ENCODE assay signal across 9 mouse cellular contexts in genomic region chr5:100643253-100643990, GRCm38 (mm10). TPM values are rescaled to one million over a fixed set of nuclear protein-coding genes. Genes with fewer than 3 reads are reported as not detected.
DNase-seq lines count a peak whose midpoint lies in the region; ATAC-seq and TF ChIP-seq lines count a peak whose summit lies in the region.
"Had no signal": no experiment of that assay in that cellular context is flagged by ENCODE, and none has a peak within 500 bp of the region (broad histone marks: within the 10 kb centered on the region; RNA-seq: fewer than 3 reads in every experiment).

No protein-coding gene starts in this region.

- TF ChIP-seq CTCF in bone marrow, adult 2 months (IDR thresholded peaks at IDR 0.05; ENCODE audit: control insufficient read depth, insufficient read depth, low read length), result no peak

- H3K36me3 ChIP-seq in hindbrain, embryonic 14.5 days (replicated peaks; ENCODE audit: control insufficient read depth, insufficient read depth), result no peaks in the 10 kb centered on the region
- H3K36me3 ChIP-seq in hindbrain, embryonic 12.5 days, result no peaks in the 10 kb centered on the region
- H3K36me3 ChIP-seq in megakaryocyte, embryonic 14.5 days (replicated peaks; ENCODE audit: low read length), result peaks cover 13% of the 10 kb centered on the region
- H3K36me3 ChIP-seq: midbrain, embryonic 12.5 days had no signal

- no peak overlapping the region for H3K9ac ChIP-seq in hindbrain, embryonic 14.5 days
- H3K9ac ChIP-seq in hindbrain, embryonic 12.5 days, result no peak overlapping the region
- H3K9ac ChIP-seq: midbrain, embryonic 12.5 days had no signal

- no peaks in the 10 kb centered on the region for H3K4me1 ChIP-seq in hindbrain, embryonic 14.5 days (replicated peaks; ENCODE audit: control insufficient read depth, insufficient read depth, low read length)
- no peaks in the 10 kb centered on the region for H3K4me1 ChIP-seq in hindbrain, embryonic 12.5 days
- H3K4me1 ChIP-seq in bone marrow, adult 2 months (ENCODE audit: control insufficient read depth, insufficient read depth, low read length), result peaks cover 17% of the 10 kb centered on the region
- H3K4me1 ChIP-seq in megakaryocyte, embryonic 14.5 days, result peaks cover 76% of the 10 kb centered on the region
- H3K4me1 ChIP-seq: midbrain, embryonic 12.5 days had no signal

- H3K9me3 ChIP-seq in hindbrain, embryonic 14.5 days (ENCODE audit: control insufficient read depth, low read length), result no peaks in the 10 kb centered on the region
- no peaks in the 10 kb centered on the region for H3K9me3 ChIP-seq in hindbrain, embryonic 12.5 days (replicated peaks)
- H3K9me3 ChIP-seq in megakaryocyte, embryonic 14.5 days, result peaks cover 20% of the 10 kb centered on the region

- ATAC-seq in hindbrain, embryonic 14.5 days (ENCODE audit: low FRiP score), result no peak
- ATAC-seq in hindbrain, embryonic 12.5 days (ENCODE audit: low FRiP score), result no peak

- H3K27me3 ChIP-seq in hindbrain, embryonic 14.5 days (ENCODE audit: control insufficient read depth, insufficient read depth, low read length), result no peaks in the 10 kb centered on the region
- no peaks in the 10 kb centered on the region for H3K27me3 ChIP-seq in hindbrain, embryonic 12.5 days
- peaks cover 3% of the 10 kb centered on the region for H3K27me3 ChIP-seq in megakaryocyte, embryonic 14.5 days (replicated peaks)
- H3K27me3 ChIP-seq: midbrain, embryonic 12.5 days had no signal

- H3K27ac ChIP-seq in hindbrain, embryonic 14.5 days, result no peak overlapping the region
- H3K27ac ChIP-seq in hindbrain, embryonic 12.5 days, result no peak overlapping the region
- peak overlapping the region; percentile 76 for H3K27ac ChIP-seq in bone marrow, adult 2 months (ENCODE audit: control insufficient read depth, insufficient read depth, low read depth, low read length, poor library complexity)
- H3K27ac ChIP-seq: midbrain, embryonic 12.5 days had no signal

- DNase-seq in hindbrain, embryonic 14.5 days (ENCODE audit: low spot score), result peak; percentile 29
- peak; percentile 68 for DNase-seq in CD4-positive helper T cell, adult 2 months (ENCODE audit: low read depth, low spot score)
- peak; percentile 72 for DNase-seq in induced T-regulatory cell, adult 2 months (ENCODE audit: low read depth)
- DNase-seq in gastrocnemius, adult 8-10 months (ENCODE audit: low spot score in 2 of 2), result no peak
- DNase-seq in retina, embryonic 14.5 days (ENCODE audit: low spot score), result no peak

- 77% methylated on average over 12 of the region's 12 CpGs for WGBS in hindbrain, embryonic 14.5 days
- WGBS in hindbrain, embryonic 12.5 days, result 85% methylated on average over 12 of the region's 12 CpGs
- WGBS in bone marrow, adult 2 months, result 12% methylated on average over 12 of the region's 12 CpGs

- no peak overlapping the region for H3K4me3 ChIP-seq in hindbrain, embryonic 14.5 days (replicated peaks; ENCODE audit: low read length)
- H3K4me3 ChIP-seq in hindbrain, embryonic 12.5 days, result no peak overlapping the region
- no peak overlapping the region for H3K4me3 ChIP-seq in bone marrow, adult 2 months (replicated peaks; ENCODE audit: control insufficient read depth, low read depth, low read length)
- peak overlapping the region; percentile 86 for H3K4me3 ChIP-seq in megakaryocyte, embryonic 14.5 days (replicated peaks)
- H3K4me3 ChIP-seq: midbrain, embryonic 12.5 days had no signal

- 0 out of 2 replicates have a peak, but pooled peaks have one; percentile 34 for TF ChIP-seq POLR2A in bone marrow, adult 2 months (IDR thresholded peaks at IDR 0.05; ENCODE audit: borderline replicate concordance, control insufficient read depth, low read depth, low read length)

- no peak overlapping the region for H3K4me2 ChIP-seq in hindbrain, embryonic 14.5 days (replicated peaks)
- H3K4me2 ChIP-seq in hindbrain, embryonic 12.5 days (replicated peaks), result no peak overlapping the region
- H3K4me2 ChIP-seq: midbrain, embryonic 12.5 days had no signal

RNA-seq across cellular contexts. Expression of gene Coq2, which starts 31.5 kb away (rescaled TPM):
- 58.3 and 63.4 TPM in 2 replicates for polyA plus RNA-seq in hindbrain, embryonic 14.5 days (2014; fragmentation: Nextera tagmentation; extraction: Ambion mirVana)
- 44.6 and 46.8 TPM in 2 replicates for polyA plus RNA-seq in hindbrain, embryonic 12.5 days (2016; fragmentation: Nextera tagmentation; extraction: Ambion mirVana)
- 18.8 and 23.8 TPM in 2 replicates for polyA plus RNA-seq in bone marrow, adult 2 months (2011; ENCODE audit: insufficient read depth, insufficient read length, low replicate concordance, missing spikeins)
- 34.3 and 77.6 TPM in 2 replicates for polyA plus RNA-seq in megakaryocyte, embryonic 14.5 days (2012; ENCODE audit: insufficient read depth, low replicate concordance)
- total RNA-seq in gastrocnemius, adult 8-10 months (2022), result 10 to 100 TPM; 82.2 to 86.2 (median 83.6) TPM

Comparison
In these comparisons a context has a peak if more than half of its experiments do, and no peak if none do; other contexts are left out.
1. DNase-seq: peak in hindbrain, embryonic 14.5 days (single experiment), CD4-positive helper T cell, adult 2 months (single experiment) and induced T-regulatory cell, adult 2 months (single experiment); none in gastrocnemius, adult 8-10 months (0 of 2) and retina, embryonic 14.5 days (single experiment).